Mouse (Mus musculus) myocyte (in vitro differentiated cells): ENCODE measurements at regions not wholly inside any gene's neighbourhood (a gene's known extent, or its start where the extent isn't known, plus 50 kb on each side); places are given as distances from the start of the nearest gene placed in this dataset.

Experiments
- H3K27me3 ChIP-seq: one replicate; pipeline ENCODE4 v1.6.1; 2011; ENCODE audit not compliant: control insufficient read depth, insufficient read depth, insufficient read length
- H3K36me3 ChIP-seq: one replicate; pipeline ENCODE4 v1.6.1; 2011; ENCODE audit not compliant: control insufficient read depth, insufficient read depth
- H3K4me2 ChIP-seq: one replicate; pipeline ENCODE4 v1.6.1; 2011; ENCODE audit warnings: low read depth, control low read depth
- H3K4me3 ChIP-seq: one replicate; pipeline ENCODE4 v1.5.1; 2011; ENCODE audit warnings: mild to moderate bottlenecking, control low read depth, moderate library complexity
- H3K79me2 ChIP-seq: one replicate; pipeline ENCODE4 v1.6.1; 2011; ENCODE audit not compliant: control insufficient read depth, insufficient read depth
- H3ac ChIP-seq: one replicate; pipeline ENCODE4 v1.6.1; 2011; ENCODE audit not compliant: control insufficient read depth, insufficient read length
- CEBPB ChIP-seq: IDR thresholded peaks from 2 replicates; pipeline ENCODE4 v1.6.1; 2011; ENCODE audit warnings: mild to moderate bottlenecking, moderate library complexity; ENCODE audit not compliant: poor library complexity, insufficient read depth, severe bottlenecking
- E2F4 ChIP-seq: IDR thresholded peaks from one replicate; pipeline ENCODE4 v1.6.1; 2011; ENCODE audit warnings: mild to moderate bottlenecking, control low read depth, moderate library complexity; ENCODE audit not compliant: insufficient read depth
- MAX ChIP-seq: IDR thresholded peaks from one replicate; pipeline ENCODE4 v1.6.1; 2011; ENCODE audit warnings: low read depth, mild to moderate bottlenecking, control low read depth
- MYOD1 ChIP-seq, 3 experiments: IDR thresholded peaks; one replicate each; pipeline ENCODE4 v1.6.1; 2011; ENCODE audit warnings: control low read depth in 2 of 3, low read depth in 2 of 3, mild to moderate bottlenecking in 2 of 3, moderate library complexity in 1 of 3; ENCODE audit not compliant: insufficient read length in 2 of 3, control insufficient read depth in 1 of 3
- MYOG ChIP-seq, 3 experiments: IDR thresholded peaks; one replicate each; pipeline ENCODE4 v1.6.1; 2011; ENCODE audit warnings: control low read depth in 2 of 3, low read depth in 2 of 3, mild to moderate bottlenecking in 2 of 3; ENCODE audit not compliant: insufficient read length in 2 of 3, control insufficient read depth in 1 of 3, insufficient read depth in 1 of 3
- POLR2A ChIP-seq: IDR thresholded peaks from one replicate; pipeline ENCODE4 v1.6.1; 2011; ENCODE audit warnings: low read depth, mild to moderate bottlenecking, control low read depth, moderate library complexity; ENCODE audit not compliant: insufficient read length
- POLR2AphosphoS2 ChIP-seq: IDR thresholded peaks from one replicate; pipeline ENCODE4 v1.6.1; 2011; ENCODE audit warnings: low read depth, control low read depth; ENCODE audit not compliant: insufficient read length
- REST ChIP-seq: IDR thresholded peaks from one replicate; pipeline ENCODE4 v1.6.1; 2011; ENCODE audit warnings: mild to moderate bottlenecking, control low read depth, moderate library complexity; ENCODE audit not compliant: insufficient read depth, insufficient read length
- SRF ChIP-seq: IDR thresholded peaks from one replicate; pipeline ENCODE4 v1.6.1; 2011; ENCODE audit warnings: low read depth; ENCODE audit not compliant: control insufficient read depth, insufficient read length
- TCF12 ChIP-seq: IDR thresholded peaks from one replicate; pipeline ENCODE4 v1.6.1; 2011; ENCODE audit warnings: mild to moderate bottlenecking, control low read depth; ENCODE audit not compliant: poor library complexity, insufficient read depth, severe bottlenecking
- TCF3 ChIP-seq: IDR thresholded peaks from one replicate; pipeline ENCODE4 v1.6.1; 2011; ENCODE audit warnings: low read depth, control low read depth; ENCODE audit not compliant: insufficient read length
- USF1 ChIP-seq: IDR thresholded peaks from one replicate; pipeline ENCODE4 v1.6.1; 2011; ENCODE audit warnings: low read depth, mild to moderate bottlenecking, control low read depth, moderate library complexity

DNA sequence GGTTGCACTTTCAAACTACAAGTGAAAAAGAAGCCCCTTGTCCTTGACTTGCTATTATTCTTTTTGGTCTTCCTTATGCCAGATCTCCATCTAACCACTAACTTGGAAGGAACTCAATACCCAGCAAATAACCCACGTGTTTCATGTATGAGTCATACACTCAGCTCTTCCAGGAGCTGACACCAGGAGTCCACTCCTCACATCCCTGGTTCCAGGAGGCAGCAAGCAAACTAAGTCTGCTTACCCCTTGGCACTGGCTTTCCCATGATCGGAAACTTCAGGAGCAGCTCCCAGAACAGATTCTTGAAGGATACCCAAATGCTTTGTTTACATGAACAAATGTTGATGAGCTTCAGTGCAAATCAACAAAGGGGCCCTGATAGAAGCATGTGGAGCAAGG is 421.1 kb upstream of the 3110018I06Rik start:
- Histone ChIP-seq H3K27me3 (no peaks in the 10 kb centered on the region), H3K36me3 (no peaks in the 10 kb centered on the region), H3K4me3 (no peak overlapping the region), H3K4me2 (no peak overlapping the region), H3K79me2 (no peaks in the 10 kb centered on the region), H3ac (no peak overlapping the region)
- TF ChIP-seq MYOG (IDR thresholded peaks at IDR 0.05; ENCODE audit: control insufficient read depth in 1 of 3, insufficient read depth in 1 of 3, insufficient read length in 2 of 3, low read depth in 2 of 3) (no peak), SRF (no peak), REST (no peak), MYOD1 (IDR thresholded peaks at IDR 0.05; ENCODE audit: control insufficient read depth in 1 of 3, insufficient read length in 2 of 3, low read depth in 2 of 3) (no peak), TCF3 (no peak), POLR2AphosphoS2 (no peak), USF1 (no peak), E2F4 (no peak), CEBPB (no peak), TCF12 (no peak), POLR2A (no peak), MAX (no peak)

DNA sequence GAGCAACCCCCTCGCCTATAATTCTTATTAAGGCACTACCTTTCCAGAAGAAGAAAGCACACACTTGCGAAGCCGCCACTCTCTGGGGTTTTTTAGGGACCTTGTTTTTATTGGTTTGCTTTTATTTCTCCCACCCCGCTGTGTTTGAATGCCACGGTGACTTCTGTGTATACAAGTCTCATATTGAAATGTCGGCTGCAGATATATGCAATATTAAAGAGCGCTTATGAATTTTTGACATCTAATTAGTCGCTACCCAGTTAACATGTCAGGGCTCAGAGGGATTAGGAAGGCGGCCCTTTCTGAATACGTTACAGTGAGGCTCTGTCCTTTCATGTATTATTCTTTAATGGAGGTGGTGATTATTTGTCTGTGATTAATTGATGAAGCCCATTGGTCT is 405.9 kb upstream of the 3110018I06Rik start:
- Histone ChIP-seq H3K79me2 (no peaks in the 10 kb centered on the region), H3K4me3 (no peak overlapping the region), H3K36me3 (no peaks in the 10 kb centered on the region), H3K4me2 (no peak overlapping the region), H3ac (no peak overlapping the region), H3K27me3 (no peaks in the 10 kb centered on the region)
- no peak for TF ChIP-seq REST
- TF ChIP-seq TCF3: no peak
- TF ChIP-seq SRF: no peak
- TF ChIP-seq USF1: no peak
- no peak for TF ChIP-seq CEBPB
- no peak for TF ChIP-seq TCF12
- TF ChIP-seq E2F4: no peak
- no peak for TF ChIP-seq MYOD1 (IDR thresholded peaks at IDR 0.05; ENCODE audit: control insufficient read depth in 1 of 3, insufficient read length in 2 of 3, low read depth in 2 of 3)

GRCm38 (mm10) chr12:107085058-107085905 is 403.1 kb upstream of the 3110018I06Rik start:
- H3K4me2 ChIP-seq: no peak overlapping the region

GRCm38 (mm10) chr12:107085906-107086655 is 402.4 kb upstream of the 3110018I06Rik start:
- no peak overlapping the region for H3K4me2 ChIP-seq
- H3K4me3 ChIP-seq: no peak overlapping the region
- H3K79me2 ChIP-seq: no peaks in the 10 kb centered on the region
- H3ac ChIP-seq: no peak overlapping the region
- H3K27me3 ChIP-seq: no peaks in the 10 kb centered on the region
- no peaks in the 10 kb centered on the region for H3K36me3 ChIP-seq
- no peak for TF ChIP-seq SRF
- TF ChIP-seq REST: no peak
- TF ChIP-seq MYOG (IDR thresholded peaks at IDR 0.05; ENCODE audit: control insufficient read depth in 1 of 3, insufficient read depth in 1 of 3, insufficient read length in 2 of 3, low read depth in 2 of 3): no peak

More at GRCm38 (mm10) chr12:107085058-107085905, 403.1 kb upstream of the 3110018I06Rik start:
- Histone ChIP-seq H3K27me3 (no peaks in the 10 kb centered on the region), H3K36me3 (no peaks in the 10 kb centered on the region), H3K4me3 (no peak overlapping the region), H3K79me2 (no peaks in the 10 kb centered on the region), H3ac (no peak overlapping the region)
- TF ChIP-seq MYOG (IDR thresholded peaks at IDR 0.05; ENCODE audit: control insufficient read depth in 1 of 3, insufficient read depth in 1 of 3, insufficient read length in 2 of 3, low read depth in 2 of 3): no peak
- TF ChIP-seq MAX: no peak

- Histone ChIP-seq H3ac (no peak overlapping the region), H3K79me2 (no peaks in the 10 kb centered on the region), H3K4me2 (no peak overlapping the region), H3K27me3 (no peaks in the 10 kb centered on the region), H3K36me3 (no peaks in the 10 kb centered on the region), H3K4me3 (no peak overlapping the region)
- TF ChIP-seq TCF12: no peak
- TF ChIP-seq USF1: no peak
- TF ChIP-seq MAX: no peak
- TF ChIP-seq TCF3: no peak
- TF ChIP-seq CEBPB: no peak
- TF ChIP-seq POLR2A: no peak
- TF ChIP-seq MYOG (IDR thresholded peaks at IDR 0.05; ENCODE audit: control insufficient read depth in 1 of 3, insufficient read depth in 1 of 3, insufficient read length in 2 of 3, low read depth in 2 of 3): no peak
- TF ChIP-seq SRF: no peak
- TF ChIP-seq MYOD1 (IDR thresholded peaks at IDR 0.05; ENCODE audit: control insufficient read depth in 1 of 3, insufficient read length in 2 of 3, low read depth in 2 of 3): no peak
Measured at GRCm38 (mm10) chr12:107092151-107092550, 396.3 kb upstream of the 3110018I06Rik start.
